Mouse (Mus musculus) heart, embryonic 15.5 days (tissue): Measurements from ENCODE around the gene Gm21972. TPM values are rescaled to one million over a fixed set of nuclear protein-coding genes. Genes with fewer than 3 reads are reported as not detected.

Source experiments
- ATAC-seq: fragments of 200-750 bp; cut with Nextera tagmentation; replicated peaks from 2 replicates; pipeline ENCODE4 v1.8.0; 2017; ENCODE audit warnings: low read depth, moderate TSS enrichment; ENCODE audit not compliant: insufficient number of reproducible peaks, insufficient read depth, low FRiP score
- H3K27ac ChIP-seq: fragments of 300-500 bp; sonication (generic); 2 replicates; pipeline ENCODE4 v1.5.1; 2015; ENCODE audit warnings: mild to moderate bottlenecking, inconsistent platforms
- H3K27me3 ChIP-seq: fragments of 300-500 bp; sonication (generic); 2 replicates; pipeline ENCODE4 v1.6.1; 2015; ENCODE audit warnings: inconsistent platforms
- H3K36me3 ChIP-seq: fragments of 300-500 bp; sonication (generic); 2 replicates; pipeline ENCODE4 v1.6.1; 2015; ENCODE audit warnings: mild to moderate bottlenecking, inconsistent platforms
- H3K4me1 ChIP-seq: fragments of 300-500 bp; sonication (generic); replicated peaks from 2 replicates; pipeline ENCODE4 v1.6.1; 2015; ENCODE audit warnings: inconsistent platforms
- H3K4me2 ChIP-seq: fragments of 300-500 bp; sonication (generic); 2 replicates; pipeline ENCODE4 v1.6.1; 2015; ENCODE audit warnings: inconsistent platforms, mild to moderate bottlenecking, moderate library complexity
- H3K4me3 ChIP-seq: fragments of 300-500 bp; sonication (generic); 2 replicates; pipeline ENCODE4 v1.5.1; 2015; ENCODE audit warnings: mild to moderate bottlenecking, inconsistent platforms
- H3K9ac ChIP-seq: fragments of 300-500 bp; sonication (generic); 2 replicates; pipeline ENCODE4 v1.6.1; 2015; ENCODE audit warnings: mild to moderate bottlenecking, inconsistent platforms
- H3K9me3 ChIP-seq: fragments of 300-500 bp; sonication (generic); replicated peaks from 2 replicates; pipeline ENCODE4 v1.6.1; 2016; ENCODE audit warnings: inconsistent platforms
- WGBS: fragments of 180-500 bp; shearing (Covaris S2); methylation state at CpG from one replicate; pipeline ENCODE4 v1.1.7; 2015; ENCODE audit warnings: mixed read lengths; 5-methylcytosine and 5-hydroxymethylcytosine counted together
- polyA plus RNA-seq: library from polyadenylated mRNA; unstranded; fragments of >200 nt; fragmentation: Nextera tagmentation; extraction: Ambion mirVana; gene quantifications from 2 replicates; pipeline ENCODE4 v1.2.1, GENCODE M21; 2015

Gene Gm21972
- polyA plus RNA-seq, 1 experiment from 2014 or later: 0.26 TPM

GRCm38 (mm10) chr1:86174602-86175001, 41.2 kb downstream of the Gm21972 start:
- WGBS: 91% methylated on average over 5 of the region's 5 CpGs
- Histone ChIP-seq H3K4me3 (no peak overlapping the region), H3K9ac (no peak overlapping the region), H3K9me3 (no peaks in the 10 kb centered on the region), H3K27ac (no peak overlapping the region), H3K36me3 (peaks cover 14% of the 10 kb centered on the region), H3K4me1 (no peaks in the 10 kb centered on the region), H3K4me2 (no peak overlapping the region), H3K27me3 (no peaks in the 10 kb centered on the region)
- ATAC-seq: no peak

GRCm38 (mm10) chr1:86176066-86176465, 42.6 kb downstream of the Gm21972 start:
- no peak overlapping the region for H3K4me2 ChIP-seq
- H3K4me3 ChIP-seq: no peak overlapping the region
- no peak overlapping the region for H3K9ac ChIP-seq
- WGBS: 88% methylated on average over 2 of the region's 2 CpGs
- no peak overlapping the region for H3K27ac ChIP-seq
- no peaks in the 10 kb centered on the region for H3K9me3 ChIP-seq
- H3K36me3 ChIP-seq: peaks cover 10% of the 10 kb centered on the region; the same call in 1 of the 2 replicates
- no peaks in the 10 kb centered on the region for H3K27me3 ChIP-seq
- no peaks in the 10 kb centered on the region for H3K4me1 ChIP-seq
- ATAC-seq: no peak

- Histone ChIP-seq H3K9me3 (no peaks in the 10 kb centered on the region), H3K36me3 (no peaks in the 10 kb centered on the region), H3K9ac (no peak overlapping the region), H3K4me3 (no peak overlapping the region), H3K27me3 (no peaks in the 10 kb centered on the region), H3K4me1 (no peaks in the 10 kb centered on the region), H3K27ac (no peak overlapping the region), H3K4me2 (no peak overlapping the region)
- ATAC-seq: 0 out of 2 replicates have a peak, but pooled peaks have one; percentile 25
- 38% methylated on average over 7 of the region's 7 CpGs for WGBS
Observed at GRCm38 (mm10) chr1:86178462-86179253, 45.2 kb downstream of the Gm21972 start.

GRCm38 (mm10) chr1:86182004-86182709, 48.7 kb downstream of the Gm21972 start:
- H3K9ac ChIP-seq: no peak overlapping the region
- no peak overlapping the region for H3K4me3 ChIP-seq
- no peak overlapping the region for H3K27ac ChIP-seq
- no peak overlapping the region for H3K4me2 ChIP-seq
- H3K36me3 ChIP-seq: no peaks in the 10 kb centered on the region
- ATAC-seq: no peak
- WGBS: 69% methylated on average over 5 of the region's 5 CpGs
- no peaks in the 10 kb centered on the region for H3K4me1 ChIP-seq
- H3K9me3 ChIP-seq: no peaks in the 10 kb centered on the region
- H3K27me3 ChIP-seq: no peaks in the 10 kb centered on the region

GRCm38 (mm10) chr1:86183577-86184263, 50.3 kb downstream of the Gm21972 start:
- WGBS: 70% methylated on average over 4 of the region's 4 CpGs
- H3K4me1 ChIP-seq: no peaks in the 10 kb centered on the region
- no peaks in the 10 kb centered on the region for H3K27me3 ChIP-seq
- no peak for ATAC-seq
- no peak overlapping the region for H3K4me2 ChIP-seq
- H3K9me3 ChIP-seq: no peaks in the 10 kb centered on the region
- H3K4me3 ChIP-seq: no peak overlapping the region
- no peaks in the 10 kb centered on the region for H3K36me3 ChIP-seq
- H3K27ac ChIP-seq: no peak overlapping the region
- no peak overlapping the region for H3K9ac ChIP-seq

- no peaks in the 10 kb centered on the region for H3K9me3 ChIP-seq
- H3K4me3 ChIP-seq: no peak overlapping the region
- H3K36me3 ChIP-seq: 0 out of 2 replicates have a peak, but pooled peaks cover 3% of the 10 kb centered on the region
- 76% methylated on average over 7 of the region's 7 CpGs for whole genome bisulfite sequencing
- no peak overlapping the region for H3K27ac ChIP-seq
- no peaks in the 10 kb centered on the region for H3K4me1 ChIP-seq
- no peak overlapping the region for H3K4me2 ChIP-seq
- no peaks in the 10 kb centered on the region for H3K27me3 ChIP-seq
- no peak overlapping the region for H3K9ac ChIP-seq
- ATAC-seq: no peak
Observed at GRCm38 (mm10) chr1:86186762-86187161, 53.3 kb downstream of the Gm21972 start.

- Histone ChIP-seq H3K27me3 (no peaks in the 10 kb centered on the region), H3K4me1 (no peaks in the 10 kb centered on the region), H3K4me2 (no peak overlapping the region), H3K9ac (no peak overlapping the region), H3K4me3 (no peak overlapping the region), H3K27ac (no peak overlapping the region), H3K36me3 (0 out of 2 replicates have a peak, but pooled peaks cover 3% of the 10 kb centered on the region), H3K9me3 (no peaks in the 10 kb centered on the region)
- no peak for ATAC-seq
- 66% methylated on average over 2 of the region's 2 CpGs for WGBS
Observed at GRCm38 (mm10) chr1:86187856-86188255, 54.4 kb downstream of the Gm21972 start.

GRCm38 (mm10) chr1:86188271-86188670, 54.8 kb downstream of the Gm21972 start:
- Histone ChIP-seq H3K27me3 (no peaks in the 10 kb centered on the region), H3K4me2 (no peak overlapping the region), H3K36me3 (0 out of 2 replicates have a peak, but pooled peaks cover 3% of the 10 kb centered on the region), H3K27ac (no peak overlapping the region), H3K4me3 (no peak overlapping the region), H3K4me1 (no peaks in the 10 kb centered on the region), H3K9me3 (no peaks in the 10 kb centered on the region), H3K9ac (no peak overlapping the region)
- 88% methylated on average over 2 of the region's 2 CpGs for WGBS
- ATAC-seq: no peak

- no peak overlapping the region for H3K4me3 ChIP-seq
- no peak overlapping the region for H3K9ac ChIP-seq
- no peaks in the 10 kb centered on the region for H3K4me1 ChIP-seq
- no peak for ATAC-seq
- 74% methylated on average over 6 of the region's 6 CpGs for WGBS
- 0 out of 2 replicates have a peak, but pooled peaks cover 3% of the 10 kb centered on the region for H3K36me3 ChIP-seq
- no peak overlapping the region for H3K4me2 ChIP-seq
- H3K27ac ChIP-seq: no peak overlapping the region
- no peaks in the 10 kb centered on the region for H3K9me3 ChIP-seq
- H3K27me3 ChIP-seq: no peaks in the 10 kb centered on the region
Observed at GRCm38 (mm10) chr1:86189034-86189702, 55.7 kb downstream of the Gm21972 start.

- ATAC-seq: no peak
- no peak overlapping the region for H3K9ac ChIP-seq
- H3K36me3 ChIP-seq: 0 out of 2 replicates have a peak, but pooled peaks cover 3% of the 10 kb centered on the region
- no peak overlapping the region for H3K4me2 ChIP-seq
- no peak overlapping the region for H3K27ac ChIP-seq
- H3K27me3 ChIP-seq: no peaks in the 10 kb centered on the region
- no peaks in the 10 kb centered on the region for H3K9me3 ChIP-seq
- WGBS: 76% methylated on average over 6 of the region's 6 CpGs
- H3K4me3 ChIP-seq: no peak overlapping the region
- H3K4me1 ChIP-seq: no peaks in the 10 kb centered on the region
Observed at GRCm38 (mm10) chr1:86190843-86191242, 57.4 kb downstream of the Gm21972 start.

GRCm38 (mm10) chr1:86194044-86194443, 60.6 kb downstream of the Gm21972 start:
- Histone ChIP-seq H3K27me3 (no peaks in the 10 kb centered on the region), H3K27ac (no peak overlapping the region), H3K9ac (no peak overlapping the region), H3K36me3 (peaks cover 8% of the 10 kb centered on the region; the same call in 1 of the 2 replicates), H3K4me3 (no peak overlapping the region), H3K4me2 (no peak overlapping the region), H3K9me3 (no peaks in the 10 kb centered on the region), H3K4me1 (no peaks in the 10 kb centered on the region; the same call in 1 of the 2 replicates)
- no peak for ATAC-seq
- WGBS: 77% methylated on average over 7 of the region's 7 CpGs
